Mouse (Mus musculus) spleen, adult 2 months (tissue): ENCODE measurements at regions not wholly inside any gene's neighbourhood (a gene's known extent, or its start where the extent isn't known, plus 50 kb on each side); places are given as distances from the start of the nearest gene placed in this dataset.

Experiments
- CTCF ChIP-seq: fragments of 200-500 bp; IDR thresholded peaks from 2 replicates; pipeline ENCODE4 v1.5.1; 2011; ENCODE audit warnings: mild to moderate bottlenecking, inconsistent platforms; ENCODE audit not compliant: insufficient read depth, insufficient read length, insufficient replicate concordance; ENCODE audit errors: extremely low read depth
- POLR2A ChIP-seq: fragments of 200-500 bp; IDR thresholded peaks from 2 replicates; pipeline ENCODE4 v1.6.1; 2011; ENCODE audit warnings: low read depth, low read length, inconsistent platforms

GRCm38 (mm10) chrX:136321692-136322091 lies 51.6 kb downstream of the Bex3 start:
- TF ChIP-seq CTCF (no peak), POLR2A (no peak)
